Mouse (Mus musculus): ENCODE results near the gene Akap6.

DNA sequence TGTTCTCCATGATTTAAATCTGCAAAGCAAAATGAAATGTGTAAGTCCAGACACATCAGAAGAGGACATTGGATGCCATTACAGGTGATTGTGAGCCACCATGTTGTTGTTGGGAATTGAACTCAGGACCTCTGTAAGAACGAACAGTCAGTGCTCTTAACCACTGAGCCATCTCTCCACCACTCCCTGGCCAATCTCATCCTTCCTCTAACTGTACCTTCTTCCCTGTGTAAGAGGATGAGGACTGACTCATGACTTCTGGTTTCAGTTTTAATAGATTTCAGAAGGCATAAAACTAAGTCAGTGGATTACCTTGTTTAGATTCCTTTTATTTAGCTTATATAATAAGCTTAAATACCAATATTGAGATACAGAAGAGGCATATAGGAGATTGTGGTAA, 38.0 kb downstream of the Akap6 start:
- no peak for TF ChIP-seq CTCF (IDR thresholded peaks at IDR 0.05 in 2 of 3, conservative IDR thresholded peaks at IDR 0.05 in 1 of 3; ENCODE audit: control insufficient read depth in 1 of 3, insufficient read depth in 1 of 3, low read depth in 2 of 3, low read length in 3 of 3, poor library complexity in 1 of 3, severe bottlenecking in 1 of 3)
- TF ChIP-seq ELF1 (IDR thresholded peaks at IDR 0.05; ENCODE audit: low read depth, low read length), result no peak
- TF ChIP-seq TAL1 (IDR thresholded peaks at IDR 0.05; ENCODE audit: low read length), result no peak
- no peak for TF ChIP-seq MAX (IDR thresholded peaks at IDR 0.05; ENCODE audit: low read length)
